Mouse (Mus musculus) liver, adult 10 weeks (tissue): ENCODE data around the gene Lrrc59. TPM values are rescaled to one million over a fixed set of nuclear protein-coding genes. Genes with fewer than 3 reads are reported as not detected.

Experiments
- polyA plus RNA-seq: library from polyadenylated mRNA; stranded (reverse); fragments of 350-450 nt; fragmentation: Illumina TruSeq; extraction: RNeasy Lipid Tissue Mini Kit (QIAGEN cat#74804); gene quantifications from one replicate; pipeline ENCODE4 v1.2.3, GENCODE M21; 2014; ENCODE audit warnings: low read depth, low replicate concordance

The Lrrc59 gene
- 37.2 TPM for polyA plus RNA-seq

GRCm38 (mm10) chr11:94629199-94629883, at the start of gene Lrrc59:
Gene Lrrc59, plus strand, starts transcription at chr11:94629767.

GRCm38 (mm10) chr11:94601321-94602281, 28.0 kb upstream of the Lrrc59 start, which contains the start of gene Acsf2:
Gene Acsf2, minus strand, starts transcription at chr11:94601871.

GRCm38 (mm10) chr11:94653663-94654436, 24.3 kb downstream of the Lrrc59 start, which contains the start of the genes Mrpl27 and Eme1:
Gene Mrpl27, plus strand, starts transcription at chr11:94653767.
Gene Eme1, minus strand, starts transcription at chr11:94653964.

DNA sequence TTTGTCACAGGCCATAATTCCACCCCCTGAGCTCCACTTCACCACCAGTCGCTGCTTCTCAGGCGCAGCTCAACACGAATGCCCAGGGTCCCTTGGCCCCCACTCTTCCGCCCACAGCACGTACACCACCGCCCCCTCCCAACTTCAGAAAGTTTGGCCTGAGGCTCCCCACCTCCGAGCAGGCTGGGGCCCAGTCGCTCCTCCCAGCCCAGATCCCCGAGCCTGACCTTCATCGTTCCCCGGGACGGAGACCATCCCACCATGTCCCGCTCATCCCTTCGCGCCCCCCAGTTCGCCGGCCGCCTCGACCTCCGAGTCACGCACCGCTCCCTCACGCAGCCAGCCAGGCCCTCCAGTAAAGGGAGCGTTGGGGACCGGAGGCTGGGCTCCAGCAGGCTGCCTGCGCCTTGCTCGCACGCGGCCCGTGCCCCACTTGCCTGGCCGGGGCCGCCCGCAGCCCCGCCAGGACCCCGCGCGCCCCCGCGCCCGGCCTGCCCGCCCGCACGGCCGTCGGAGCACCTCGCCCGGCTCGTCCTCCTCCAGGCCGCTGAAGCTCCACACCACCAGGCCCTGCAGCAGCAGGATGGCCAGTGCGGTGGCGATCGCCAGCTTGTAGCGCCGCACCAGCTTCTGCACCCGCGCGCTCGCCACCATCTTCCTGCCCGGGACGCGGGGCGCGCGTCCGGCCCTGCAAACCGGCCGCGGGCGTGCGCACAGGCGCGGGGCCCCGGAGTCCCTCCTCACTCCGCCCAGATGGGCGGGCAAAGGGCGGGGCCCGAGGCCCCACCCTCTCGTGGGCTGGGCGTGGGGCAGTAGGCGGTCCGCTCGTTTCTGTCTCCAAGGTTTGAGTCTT, 47.4 kb downstream of the Lrrc59 start, which contains the start of gene Xylt2:
Xylt2 (minus strand) TSS at position 762 of the 853 bp plus-strand sequence.

Other genes starting within 250 kb of the Lrrc59 start
- 40.6 TPM for gene Abcc3, start 236.8 kb upstream of the Lrrc59 start, polyA plus RNA-seq
- gene Cacna1g, start 155.6 kb upstream of the Lrrc59 start, polyA plus RNA-seq = not detected
- not detected for gene Spata20, start 143.6 kb upstream of the Lrrc59 start, polyA plus RNA-seq
- not detected for gene Epn3, start 129.8 kb upstream of the Lrrc59 start, polyA plus RNA-seq
- not detected for gene Mycbpap, start 108.0 kb upstream of the Lrrc59 start, polyA plus RNA-seq
- 4.3 TPM for gene Rsad1, start 80.5 kb upstream of the Lrrc59 start, polyA plus RNA-seq
- gene Chad, start 64.7 kb upstream of the Lrrc59 start, polyA plus RNA-seq = not detected
- gene Acsf2, start 27.9 kb upstream of the Lrrc59 start, polyA plus RNA-seq = 84.4 TPM
- gene Mrpl27, start 24.0 kb downstream of the Lrrc59 start, polyA plus RNA-seq = 30.0 TPM
- not detected for gene Eme1, start 24.2 kb downstream of the Lrrc59 start, polyA plus RNA-seq
- 1.4 TPM for gene Xylt2, start 47.7 kb downstream of the Lrrc59 start, polyA plus RNA-seq
- not detected for gene Gm11541, start 74.7 kb downstream of the Lrrc59 start, polyA plus RNA-seq
- gene Cdc34b, start 112.0 kb downstream of the Lrrc59 start, polyA plus RNA-seq = not detected
- gene Tmem92, start 152.9 kb downstream of the Lrrc59 start, polyA plus RNA-seq = not detected